Mouse (Mus musculus) thymus, postnatal 4 days (tissue): ENCODE results near the gene Slc17a3.
A peak's percentile ranks its signal among the peaks of the same experiment; 100 is the strongest.

Experiments used
- DNase-seq: peaks from one replicate; pipeline ENCODE4 v3.0.0; 2021

The Slc17a3 gene

DNA sequence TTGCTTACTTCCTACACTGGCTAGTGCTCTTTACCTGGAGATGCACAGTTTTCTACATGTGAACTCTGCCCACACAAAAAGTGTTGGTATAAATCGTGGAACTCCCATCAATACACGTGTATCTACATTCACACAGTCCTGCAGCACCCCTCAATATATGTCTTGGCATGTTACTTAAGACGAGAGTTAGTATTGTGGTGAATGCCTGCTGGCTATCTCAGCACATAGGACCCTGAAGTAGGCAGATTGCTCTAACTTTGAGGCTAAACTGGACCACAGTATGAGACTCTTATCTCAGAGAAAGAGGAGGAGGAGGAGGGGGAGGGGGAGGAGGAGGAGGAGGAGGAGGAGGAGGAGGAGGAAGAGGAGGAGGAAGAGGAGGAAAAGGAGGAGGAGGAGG is 39.9 kb downstream of the Slc17a3 start:
- DNase-seq, result no peak

DNA sequence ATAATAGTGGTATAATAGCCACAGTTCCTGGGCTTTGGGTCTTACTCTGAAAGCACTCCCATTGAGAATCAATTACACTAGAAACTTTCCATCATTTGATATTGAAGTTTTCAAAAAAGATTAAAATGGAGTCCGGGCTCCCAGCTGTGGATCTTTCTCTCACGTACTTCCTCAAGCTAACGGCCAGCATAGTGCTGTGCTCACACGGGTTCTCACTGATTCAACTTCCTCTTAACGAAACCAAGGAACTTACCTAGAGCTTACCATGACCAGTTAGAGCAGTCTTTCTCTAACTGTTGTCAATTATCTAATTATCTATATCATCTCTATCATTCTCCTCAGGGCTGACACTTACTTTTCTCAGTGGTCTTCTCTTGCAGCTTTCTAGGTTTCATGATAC is 40.4 kb downstream of the Slc17a3 start:
- DNase-seq, result no peak

DNA sequence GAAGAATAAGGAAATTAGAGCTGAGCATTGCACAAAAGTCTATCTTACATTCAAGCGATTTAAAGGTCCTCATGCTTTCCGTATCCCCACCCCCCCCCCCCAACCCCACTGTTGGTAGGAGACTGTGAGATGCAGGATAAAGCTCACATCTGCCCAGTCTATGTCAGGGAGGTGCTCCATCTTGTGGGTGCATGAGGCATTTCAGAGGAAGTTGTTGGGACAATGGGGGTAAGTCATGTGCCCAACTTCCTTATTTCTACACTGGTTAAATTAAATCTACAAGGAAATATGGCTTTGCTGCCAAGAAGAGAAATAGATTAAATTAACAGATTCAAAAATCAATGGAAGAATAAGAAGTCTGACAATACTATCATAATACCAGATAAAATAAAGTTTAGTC is 46.3 kb downstream of the Slc17a3 start:
- DNase-seq, result peak; percentile 46

DNA sequence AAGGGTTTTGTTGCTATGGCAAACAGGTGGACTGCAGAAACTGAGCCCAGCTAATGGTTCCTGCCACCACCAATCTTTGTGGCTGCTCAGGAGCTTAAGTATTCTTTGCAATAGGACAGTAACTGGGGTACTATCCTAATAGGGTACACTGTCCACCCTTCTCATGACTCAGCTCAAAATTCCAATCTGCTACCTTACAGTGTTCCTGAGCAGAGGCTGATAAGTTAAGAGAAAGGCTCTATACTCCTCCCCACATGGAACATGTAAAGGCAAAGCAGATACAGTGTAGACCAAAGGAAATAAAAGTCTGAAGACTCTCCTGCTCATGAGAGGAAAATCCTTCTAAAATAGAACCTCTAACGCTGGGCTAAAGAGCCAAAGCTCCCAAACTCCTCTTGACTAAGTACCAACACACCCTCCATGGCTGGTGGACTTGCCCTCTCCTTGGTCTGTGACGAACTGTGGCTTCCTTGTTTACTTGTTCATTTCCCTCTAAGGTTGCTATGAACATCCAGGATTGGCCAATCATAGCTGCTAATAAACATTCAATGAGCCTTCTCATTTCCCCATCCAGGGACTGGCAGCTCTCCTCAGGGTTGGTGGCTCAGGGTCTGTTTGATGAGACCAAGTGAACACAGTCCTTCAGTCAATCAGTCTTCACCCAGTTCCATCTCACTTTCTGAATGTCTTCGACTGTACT is 47.9 kb downstream of the Slc17a3 start:
- no peak for DNase-seq

DNA sequence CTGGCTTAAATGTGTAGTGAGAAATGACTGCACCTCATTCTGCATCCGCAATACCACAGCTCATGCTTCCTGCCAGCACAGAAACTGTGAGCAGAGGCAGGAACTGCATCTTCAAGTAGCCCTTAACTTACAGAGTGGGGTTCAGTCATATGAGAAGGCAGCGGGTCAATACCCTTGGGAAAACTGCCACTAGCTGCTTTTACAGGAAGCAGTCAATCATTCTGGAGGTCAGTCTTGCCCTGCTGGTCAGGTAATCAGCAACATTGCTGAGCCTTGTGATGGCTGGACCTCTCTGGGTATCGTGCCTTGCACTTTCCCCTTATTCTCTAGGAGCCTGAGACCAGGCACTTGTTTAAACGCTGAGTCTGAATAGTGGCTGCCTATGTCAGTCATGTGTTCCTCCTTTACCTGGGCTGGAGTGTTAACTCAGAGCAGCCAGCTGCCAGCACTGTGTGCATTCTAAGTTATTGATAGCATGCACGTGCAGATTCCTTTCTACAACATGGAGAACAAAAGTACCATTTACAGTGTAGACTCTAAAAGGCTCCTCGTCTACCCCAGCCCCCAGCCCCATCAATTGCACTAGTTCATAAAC is 49.9 kb downstream of the Slc17a3 start:
- DNase-seq, result no peak

DNA sequence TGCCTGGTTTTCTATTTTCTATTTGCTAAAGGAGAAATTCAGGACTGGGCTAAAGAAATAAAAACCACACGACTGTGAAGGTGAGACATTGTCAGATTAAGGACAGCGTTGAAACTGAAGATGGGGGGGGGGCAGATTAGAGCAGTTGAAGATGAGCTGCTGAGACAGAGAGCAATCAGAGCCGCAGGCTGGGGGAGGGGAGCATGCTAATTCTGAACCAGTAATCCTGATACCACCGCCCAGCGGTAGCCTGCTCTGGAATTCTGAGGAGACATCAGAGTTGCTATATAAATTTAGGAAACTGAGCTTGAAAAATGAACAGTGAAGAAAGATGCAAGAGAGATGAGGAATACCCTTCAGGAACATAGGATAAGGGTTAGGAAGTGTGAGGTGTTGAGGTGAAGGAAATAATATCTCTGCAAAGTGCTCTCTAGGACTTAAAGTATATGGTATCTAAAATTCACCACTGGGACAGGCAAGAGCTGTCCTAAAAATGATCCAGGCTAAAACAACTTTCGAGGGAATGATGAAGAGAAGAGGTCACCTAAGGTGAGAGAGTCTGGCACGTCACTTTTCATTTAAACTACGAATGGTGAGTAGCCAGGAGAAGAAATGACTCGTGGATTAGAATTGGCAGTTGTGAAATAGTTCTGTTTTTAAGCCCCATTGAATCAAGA is 53.5 kb downstream of the Slc17a3 start:
- DNase-seq, result no peak

DNA sequence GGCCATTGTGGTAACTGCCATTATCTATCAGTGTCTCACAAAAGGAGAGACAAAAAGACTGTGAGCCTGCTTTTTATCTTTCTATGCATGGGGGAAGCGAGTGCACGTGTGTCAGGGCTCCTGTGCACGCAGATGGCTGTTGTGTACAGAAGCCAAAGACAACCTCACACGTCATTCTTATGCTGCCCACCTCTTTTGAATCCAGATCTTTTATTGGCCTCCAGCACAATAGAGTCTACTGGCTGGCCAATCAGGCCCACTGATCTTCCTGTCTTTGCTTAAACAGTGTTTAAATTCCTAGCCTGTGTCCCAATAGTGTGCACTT is 54.0 kb downstream of the Slc17a3 start:
- no peak for DNase-seq

DNA sequence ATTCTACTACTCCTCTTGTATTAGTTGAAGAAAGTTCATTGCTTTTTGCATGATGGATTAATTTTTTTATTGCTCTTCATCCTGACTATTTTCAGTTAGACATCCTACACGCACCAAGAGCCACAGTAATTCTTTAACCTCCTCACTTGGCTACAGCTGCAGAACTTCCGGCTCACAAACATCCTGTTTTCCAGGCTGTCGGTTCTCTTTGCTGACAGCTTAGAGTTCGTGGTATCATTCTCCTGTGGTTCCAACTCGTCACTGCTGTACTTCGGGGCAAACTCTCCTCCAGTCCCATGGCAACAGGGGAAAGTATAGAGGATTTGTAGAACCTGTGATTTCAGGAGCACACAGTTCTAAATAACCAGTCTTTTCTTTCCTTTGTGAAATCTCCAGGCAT is 59.0 kb downstream of the Slc17a3 start:
- DNase-seq, result peak; percentile 20

DNA sequence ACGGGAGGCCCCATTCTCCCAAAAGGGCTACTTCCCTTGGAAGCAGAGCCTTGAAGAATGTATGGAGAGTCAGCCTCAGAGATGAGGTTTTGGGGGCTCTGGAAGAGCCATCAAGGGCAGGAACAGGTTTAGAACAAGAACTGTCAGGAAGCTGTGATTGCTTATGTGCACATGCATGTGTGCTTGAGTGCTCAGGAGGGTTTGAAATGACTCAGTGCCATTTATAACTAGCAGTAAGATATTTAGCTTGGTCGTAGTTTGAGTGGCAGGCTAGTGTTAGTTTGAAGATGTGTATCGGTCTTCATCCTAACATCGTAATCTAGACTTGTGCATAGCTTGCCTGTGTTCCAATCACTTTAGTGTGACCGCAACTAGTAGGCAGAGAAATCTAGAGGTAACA is 67.7 kb downstream of the Slc17a3 start:
- no peak for DNase-seq

DNA sequence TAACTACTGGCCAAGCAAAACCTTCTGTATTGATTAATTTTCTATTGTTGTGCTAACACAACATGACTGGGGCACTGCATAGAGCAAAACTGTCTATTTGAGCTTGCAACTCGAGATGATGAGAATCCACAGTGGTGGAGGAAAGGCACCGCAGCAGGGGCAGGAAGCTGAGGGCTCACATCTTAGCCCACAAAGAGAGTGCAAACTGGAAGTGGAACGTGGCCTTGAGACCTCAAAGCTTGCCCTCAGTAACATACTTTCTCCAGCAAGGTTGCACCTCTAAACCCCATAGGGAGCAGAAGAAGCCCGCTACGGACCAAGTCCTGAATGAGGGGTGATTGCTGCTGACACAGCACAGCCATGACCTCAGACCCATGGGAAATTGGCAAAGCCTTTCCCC is 70.9 kb downstream of the Slc17a3 start:
- DNase-seq, result peak; percentile 34
